Mouse (Mus musculus): ENCODE measurements around the gene Slc35a1. TPM values are rescaled to one million over a fixed set of nuclear protein-coding genes. Genes with fewer than 3 reads are reported as not detected.
A peak's percentile ranks its signal among the peaks of the same experiment; 100 is the strongest.
"Not testable (repeated sequence)": the region's sequence is repeated elsewhere in the genome, so short reads cannot be mapped to it uniquely, and the experiment has no call there.

Slc35a1 gene
- 47.3 and 48.7 TPM in 2 replicates for polyA plus RNA-seq (2015; fragmentation: Nextera tagmentation; extraction: Ambion mirVana)

DNA sequence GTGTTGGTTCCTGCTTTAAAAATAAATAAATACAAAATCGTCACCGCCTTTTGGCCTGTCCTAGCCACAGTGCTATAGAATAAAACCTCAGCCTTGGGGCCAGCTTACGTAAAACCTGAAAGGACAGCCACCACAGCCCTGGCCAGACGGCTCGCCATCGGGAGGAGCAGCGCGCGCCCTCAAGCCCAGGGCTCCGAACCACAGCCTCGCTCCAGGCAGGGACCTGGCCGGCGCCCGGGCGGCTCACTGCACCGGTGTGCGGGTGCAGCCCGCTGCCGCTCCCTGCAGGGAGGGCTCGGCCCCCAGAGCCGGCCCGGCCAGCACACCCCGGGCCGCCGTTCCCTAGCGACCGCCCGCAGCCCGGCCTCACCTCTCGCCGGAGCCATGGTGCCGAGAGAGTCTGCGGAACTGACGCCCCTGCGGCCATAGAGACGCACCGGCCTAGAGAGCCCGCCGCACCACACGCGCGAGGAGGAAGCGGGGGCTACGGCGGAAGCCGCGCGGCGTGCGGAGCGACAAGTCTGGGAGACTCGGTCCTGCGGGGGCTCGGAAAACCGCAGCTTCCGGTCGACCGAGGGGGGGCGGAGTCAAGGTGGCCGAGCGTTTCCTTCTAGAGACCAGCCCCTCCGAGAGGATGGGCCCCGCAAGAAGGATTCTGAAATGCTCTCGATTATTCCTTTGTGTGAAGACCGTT, at the start of gene Slc35a1:
TSS of gene Slc35a1 (minus strand) at position 565 of the 694 bp plus-strand sequence.
- H3K4me3 ChIP-seq (ENCODE audit: low read depth, low read length), result peak within 1 kb of the TSS; percentile 93
- peak; percentile 99 for ATAC-seq
- WGBS, result under 1% methylated on average over 64 of the region's 65 CpGs
- H3K36me3 ChIP-seq (ENCODE audit: control insufficient read depth, insufficient read depth, low read length), result peaks cover 5% of the 10 kb centered on the region; the same call in 1 of the 2 replicates
- H3K4me1 ChIP-seq (ENCODE audit: control insufficient read depth, insufficient read depth, low read length), result peaks cover 21% of the 10 kb centered on the region
- H3K9ac ChIP-seq (ENCODE audit: low read depth, low read length), result peak within 1 kb of the TSS; percentile 99
- H3K4me2 ChIP-seq (ENCODE audit: low read length), result peak within 1 kb of the TSS; percentile 57
- no peaks in the 10 kb centered on the region for H3K27me3 ChIP-seq (ENCODE audit: control insufficient read depth, insufficient read depth, low read depth, low read length)
- no peaks in the 10 kb centered on the region for H3K9me3 ChIP-seq (replicated peaks; ENCODE audit: control insufficient read depth, low read length, poor library complexity, severe bottlenecking)
- peak within 1 kb of the TSS; percentile 97 for H3K27ac ChIP-seq (ENCODE audit: low read length)

GRCm38 (mm10) chr4:34734461-34734860, 47.2 kb upstream of the Slc35a1 start:
- no peaks in the 10 kb centered on the region for H3K36me3 ChIP-seq (ENCODE audit: control insufficient read depth, insufficient read depth, low read length)
- no peak for ATAC-seq
- no peak overlapping the region for H3K4me2 ChIP-seq (ENCODE audit: low read length)
- H3K27me3 ChIP-seq (ENCODE audit: control insufficient read depth, insufficient read depth, low read depth, low read length), result no peaks in the 10 kb centered on the region
- H3K27ac ChIP-seq (ENCODE audit: low read length), result no peak overlapping the region
- H3K9me3 ChIP-seq (replicated peaks; ENCODE audit: control insufficient read depth, low read length, poor library complexity, severe bottlenecking), result no peaks in the 10 kb centered on the region
- 75% methylated on average over 3 of the region's 3 CpGs for WGBS
- H3K4me1 ChIP-seq (ENCODE audit: control insufficient read depth, insufficient read depth, low read length), result no peaks in the 10 kb centered on the region; the same call in 1 of the 2 replicates
- no peak overlapping the region for H3K4me3 ChIP-seq (ENCODE audit: low read depth, low read length)
- H3K9ac ChIP-seq (ENCODE audit: low read depth, low read length), result no peak overlapping the region

GRCm38 (mm10) chr4:34733415-34733814, 46.2 kb upstream of the Slc35a1 start:
- H3K4me1 ChIP-seq (ENCODE audit: control insufficient read depth, insufficient read depth, low read length); H3K4me2 ChIP-seq (ENCODE audit: low read length); H3K4me3 ChIP-seq (ENCODE audit: low read depth, low read length); H3K9me3 ChIP-seq (replicated peaks; ENCODE audit: control insufficient read depth, low read length, poor library complexity, severe bottlenecking); H3K27me3 ChIP-seq (ENCODE audit: control insufficient read depth, insufficient read depth, low read depth, low read length); H3K9ac ChIP-seq (ENCODE audit: low read depth, low read length); H3K27ac ChIP-seq (ENCODE audit: low read length); H3K36me3 ChIP-seq (ENCODE audit: control insufficient read depth, insufficient read depth, low read length); ATAC-seq: not testable (repeated sequence)
- WGBS, result 35% methylated on average over 2 of the region's 2 CpGs

GRCm38 (mm10) chr4:34729851-34730341, 42.7 kb upstream of the Slc35a1 start, which contains the start of gene Cfap206:
Cfap206 (minus strand) TSS chr4:34730206.
- under 1% methylated on average over 38 of the region's 38 CpGs for WGBS
- Histone ChIP-seq H3K9me3 (replicated peaks; ENCODE audit: control insufficient read depth, low read length, poor library complexity, severe bottlenecking) (no peaks in the 10 kb centered on the region), H3K4me1 (ENCODE audit: control insufficient read depth, insufficient read depth, low read length) (no peaks in the 10 kb centered on the region; the same call in 1 of the 2 replicates), H3K4me2 (ENCODE audit: low read length) (peak within 1 kb of the TSS; percentile 95), H3K36me3 (ENCODE audit: control insufficient read depth, insufficient read depth, low read length) (no peaks in the 10 kb centered on the region), H3K27me3 (ENCODE audit: control insufficient read depth, insufficient read depth, low read depth, low read length) (no peaks in the 10 kb centered on the region), H3K27ac (ENCODE audit: low read length) (no peak within 1 kb of the TSS), H3K9ac (ENCODE audit: low read depth, low read length) (peak within 1 kb of the TSS; percentile 66), H3K4me3 (ENCODE audit: low read depth, low read length) (peak within 1 kb of the TSS; percentile 57)
- peak; percentile 94 for ATAC-seq

GRCm38 (mm10) chr4:34725710-34726109, 38.5 kb upstream of the Slc35a1 start:
- ATAC-seq; H3K9ac ChIP-seq (ENCODE audit: low read depth, low read length); H3K4me3 ChIP-seq (ENCODE audit: low read depth, low read length); H3K9me3 ChIP-seq (replicated peaks; ENCODE audit: control insufficient read depth, low read length, poor library complexity, severe bottlenecking); H3K27ac ChIP-seq (ENCODE audit: low read length); H3K4me2 ChIP-seq (ENCODE audit: low read length); H3K36me3 ChIP-seq (ENCODE audit: control insufficient read depth, insufficient read depth, low read length); H3K27me3 ChIP-seq (ENCODE audit: control insufficient read depth, insufficient read depth, low read depth, low read length); H3K4me1 ChIP-seq (ENCODE audit: control insufficient read depth, insufficient read depth, low read length): not testable (repeated sequence)
- 91% methylated on average over 3 of the region's 3 CpGs for WGBS

DNA sequence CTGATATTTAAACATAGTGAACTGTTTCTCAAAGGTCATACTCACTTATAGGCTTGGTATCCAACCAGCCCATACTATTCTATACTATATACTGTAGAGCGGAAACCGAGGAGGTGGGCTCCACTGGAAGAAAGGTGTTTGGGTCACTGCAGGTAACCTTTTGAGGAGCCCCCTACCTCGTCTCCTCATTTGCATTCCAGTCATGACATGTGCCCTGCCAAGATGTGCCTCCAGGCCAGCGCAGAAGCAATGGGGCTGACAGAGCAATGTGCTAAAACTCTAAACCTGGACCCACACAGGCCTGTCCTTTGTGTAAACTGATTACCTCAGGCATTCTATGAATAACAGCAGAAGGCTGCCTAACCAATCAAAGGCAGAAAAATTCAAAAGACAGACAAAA, 37.1 kb upstream of the Slc35a1 start:
- no peak overlapping the region for H3K9ac ChIP-seq (ENCODE audit: low read depth, low read length)
- 62% methylated on average over 4 of the region's 4 CpGs for WGBS
- ATAC-seq, result no peak
- no peak overlapping the region for H3K4me3 ChIP-seq (ENCODE audit: low read depth, low read length)
- no peaks in the 10 kb centered on the region for H3K36me3 ChIP-seq (ENCODE audit: control insufficient read depth, insufficient read depth, low read length)
- H3K9me3 ChIP-seq (replicated peaks; ENCODE audit: control insufficient read depth, low read length, poor library complexity, severe bottlenecking), result peaks cover 5% of the 10 kb centered on the region; the same call in 1 of the 2 replicates
- no peak overlapping the region for H3K4me2 ChIP-seq (ENCODE audit: low read length)
- H3K27ac ChIP-seq (ENCODE audit: low read length), result no peak overlapping the region
- H3K27me3 ChIP-seq (ENCODE audit: control insufficient read depth, insufficient read depth, low read depth, low read length), result no peaks in the 10 kb centered on the region
- no peaks in the 10 kb centered on the region for H3K4me1 ChIP-seq (ENCODE audit: control insufficient read depth, insufficient read depth, low read length)

DNA sequence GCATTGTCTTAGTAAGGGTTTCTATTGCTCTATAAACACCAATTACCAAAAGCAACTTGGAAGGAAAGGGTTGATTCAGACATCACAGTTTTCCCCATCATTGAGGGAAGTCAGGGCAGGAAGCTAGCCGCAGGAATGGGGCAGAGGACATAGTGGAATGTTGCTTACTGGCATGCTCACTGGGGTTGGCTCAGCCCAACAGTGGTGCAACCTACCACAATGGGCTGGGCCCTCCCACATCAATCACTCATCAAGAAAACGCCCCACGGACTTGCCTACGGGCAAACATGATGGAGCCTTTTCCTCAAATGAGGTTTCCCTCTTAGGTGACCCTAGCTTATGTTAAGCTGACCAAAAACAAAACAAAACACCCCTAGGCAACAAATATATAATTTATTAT, 35.9 kb upstream of the Slc35a1 start:
- 76% methylated on average over 4 of the region's 4 CpGs for WGBS
- Histone ChIP-seq H3K9me3 (replicated peaks; ENCODE audit: control insufficient read depth, low read length, poor library complexity, severe bottlenecking) (peaks cover 5% of the 10 kb centered on the region; the same call in 1 of the 2 replicates), H3K9ac (ENCODE audit: low read depth, low read length) (no peak overlapping the region), H3K4me3 (ENCODE audit: low read depth, low read length) (no peak overlapping the region), H3K27me3 (ENCODE audit: control insufficient read depth, insufficient read depth, low read depth, low read length) (no peaks in the 10 kb centered on the region), H3K4me1 (ENCODE audit: control insufficient read depth, insufficient read depth, low read length) (no peaks in the 10 kb centered on the region), H3K4me2 (ENCODE audit: low read length) (no peak overlapping the region), H3K27ac (ENCODE audit: low read length) (no peak overlapping the region), H3K36me3 (ENCODE audit: control insufficient read depth, insufficient read depth, low read length) (no peaks in the 10 kb centered on the region)
- ATAC-seq, result no peak

DNA sequence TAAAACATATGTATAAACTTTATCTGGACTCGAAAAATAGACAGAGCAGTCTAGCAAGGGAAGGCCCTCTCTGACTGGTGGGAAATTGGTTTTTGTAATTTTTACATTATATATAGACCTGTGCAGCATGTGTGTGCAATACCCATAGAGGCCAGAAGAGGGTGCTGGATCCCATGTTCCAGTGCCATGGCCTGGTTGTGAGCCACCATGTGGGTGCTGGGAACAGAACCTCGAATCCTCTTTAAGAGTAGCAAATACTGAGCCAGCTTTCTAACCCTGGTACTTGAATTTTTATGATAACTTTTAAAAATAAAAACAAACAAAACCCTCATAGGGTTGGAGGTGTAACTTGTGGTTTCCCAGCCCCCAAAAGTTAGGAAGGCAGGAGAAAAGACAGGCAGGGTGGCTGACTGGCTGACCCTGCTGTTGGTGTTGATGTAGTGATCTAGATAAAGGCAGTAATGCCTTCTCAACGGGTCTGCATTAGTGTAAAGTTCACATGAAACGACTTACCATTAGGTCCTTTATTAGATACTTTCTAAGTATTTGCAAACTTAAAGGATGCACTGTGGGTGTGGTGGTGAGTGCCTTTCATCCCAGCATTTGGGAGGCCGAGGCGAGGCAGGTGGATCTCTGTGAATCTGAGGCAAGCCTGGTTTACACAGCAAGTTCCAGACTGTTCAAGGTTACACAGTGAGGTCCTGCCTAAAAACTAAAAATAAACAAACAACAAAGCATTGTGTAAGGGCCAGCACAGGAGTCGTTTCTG, 33.1 kb upstream of the Slc35a1 start:
- Histone ChIP-seq H3K4me2 (ENCODE audit: low read length) (no peak overlapping the region), H3K9me3 (replicated peaks; ENCODE audit: control insufficient read depth, low read length, poor library complexity, severe bottlenecking) (peaks cover 5% of the 10 kb centered on the region; the same call in 1 of the 2 replicates), H3K9ac (ENCODE audit: low read depth, low read length) (no peak overlapping the region), H3K27ac (ENCODE audit: low read length) (no peak overlapping the region), H3K4me1 (ENCODE audit: control insufficient read depth, insufficient read depth, low read length) (no peaks in the 10 kb centered on the region), H3K27me3 (ENCODE audit: control insufficient read depth, insufficient read depth, low read depth, low read length) (no peaks in the 10 kb centered on the region), H3K36me3 (ENCODE audit: control insufficient read depth, insufficient read depth, low read length) (no peaks in the 10 kb centered on the region), H3K4me3 (ENCODE audit: low read depth, low read length) (no peak overlapping the region)
- 94% methylated on average over 7 of the region's 7 CpGs for WGBS
- ATAC-seq, result no peak

DNA sequence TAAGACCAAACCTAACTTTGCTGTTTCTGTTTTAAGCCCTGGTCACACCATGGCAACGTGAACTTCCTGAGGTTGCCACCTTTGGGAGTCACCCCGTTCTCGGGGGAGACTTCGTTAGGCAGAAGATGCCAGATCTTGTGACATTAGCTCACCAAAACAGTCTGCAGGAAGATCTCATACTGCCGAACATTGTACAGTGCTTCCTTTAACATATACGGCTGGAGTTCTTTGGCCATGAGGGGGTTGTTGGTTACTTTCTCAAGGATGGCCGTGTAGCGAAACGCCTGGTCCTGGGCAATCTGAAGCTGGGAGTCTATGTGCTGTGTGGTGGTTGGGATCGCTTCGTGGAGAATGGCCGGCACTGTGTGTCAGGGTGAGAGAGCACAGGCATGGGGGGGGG, 32.2 kb upstream of the Slc35a1 start:
- no peak overlapping the region for H3K4me2 ChIP-seq (ENCODE audit: low read length)

More for the DNA sequence above, 32.2 kb upstream of the Slc35a1 start:
- H3K4me1 ChIP-seq (ENCODE audit: control insufficient read depth, insufficient read depth, low read length), result no peaks in the 10 kb centered on the region
- no peak overlapping the region for H3K9ac ChIP-seq (ENCODE audit: low read depth, low read length)
- H3K27ac ChIP-seq (ENCODE audit: low read length), result no peak overlapping the region
- peaks cover 5% of the 10 kb centered on the region; the same call in 1 of the 2 replicates for H3K9me3 ChIP-seq (replicated peaks; ENCODE audit: control insufficient read depth, low read length, poor library complexity, severe bottlenecking)
- H3K27me3 ChIP-seq (ENCODE audit: control insufficient read depth, insufficient read depth, low read depth, low read length), result no peaks in the 10 kb centered on the region
- no peak for ATAC-seq
- H3K4me3 ChIP-seq (ENCODE audit: low read depth, low read length), result no peak overlapping the region
- no peaks in the 10 kb centered on the region for H3K36me3 ChIP-seq (ENCODE audit: control insufficient read depth, insufficient read depth, low read length)
- 96% methylated on average over 12 of the region's 12 CpGs for WGBS

Data from midbrain, embryonic 16.5 days (tissue).